Mouse (Mus musculus): Measurements from ENCODE around the gene Faah. TPM values are rescaled to one million over a fixed set of nuclear protein-coding genes. Genes with fewer than 3 reads are reported as not detected.

Faah gene
- not detected in 2 replicates for polyA plus RNA-seq (2012; ENCODE audit: insufficient read depth, insufficient read length, missing spikeins)

DNA sequence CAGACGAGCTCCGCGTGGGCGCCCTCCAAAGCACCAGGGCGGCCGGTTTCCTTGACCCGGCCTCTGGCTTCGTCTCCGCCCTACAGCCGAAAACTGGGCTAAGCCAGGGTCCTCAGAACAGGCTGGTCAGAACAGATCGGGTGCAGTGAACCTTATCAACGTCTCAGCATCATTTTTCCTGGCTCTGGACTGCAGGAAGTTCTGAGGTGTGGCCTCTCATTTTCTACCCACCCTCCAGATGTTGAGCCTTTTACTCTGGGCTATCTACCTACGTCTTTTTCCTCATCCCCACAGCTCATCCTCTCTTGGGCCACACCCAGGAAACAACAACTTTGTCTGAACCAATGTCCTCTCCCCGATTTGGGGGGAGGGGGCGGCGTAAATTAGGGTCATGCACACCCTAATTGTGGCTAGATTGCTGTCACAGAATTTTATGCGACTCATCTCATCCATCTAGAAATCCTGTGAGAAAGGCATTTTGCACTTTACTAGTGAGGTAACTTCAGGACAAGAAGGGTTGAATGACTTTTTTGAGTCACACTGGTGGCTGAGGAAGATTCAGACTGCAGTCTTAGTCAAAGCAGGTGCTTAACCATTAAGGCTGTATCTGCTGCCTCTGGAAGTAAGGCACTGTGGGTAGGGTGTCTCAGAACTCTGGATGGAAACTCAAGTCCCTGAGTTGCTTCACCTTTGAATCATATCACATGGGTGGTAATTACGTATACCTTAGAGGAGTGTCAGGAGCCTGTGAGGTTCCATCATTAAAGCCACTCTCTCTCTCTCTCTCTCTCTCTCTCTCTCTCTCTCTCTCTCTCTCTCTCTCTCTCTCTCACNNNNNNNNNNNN lies at the start of gene Faah:
Gene Faah (minus strand): TSS at position 25 of the 845 bp plus-strand sequence.
- no peak within 1 kb of the TSS for H3K27ac ChIP-seq (ENCODE audit: insufficient read depth, low read depth, low read length)
- peak within 1 kb of the TSS; percentile 69 for H3K4me3 ChIP-seq (ENCODE audit: insufficient read depth, low read length)
- no peak for TF ChIP-seq POLR2A (IDR thresholded peaks at IDR 0.05; ENCODE audit: borderline replicate concordance, low read depth, low read length)
- no peak for TF ChIP-seq CTCF (IDR thresholded peaks at IDR 0.05; ENCODE audit: low read depth, low read length)
- H3K4me1 ChIP-seq (ENCODE audit: control insufficient read depth, insufficient read depth, low read length), result no peaks in the 10 kb centered on the region

DNA sequence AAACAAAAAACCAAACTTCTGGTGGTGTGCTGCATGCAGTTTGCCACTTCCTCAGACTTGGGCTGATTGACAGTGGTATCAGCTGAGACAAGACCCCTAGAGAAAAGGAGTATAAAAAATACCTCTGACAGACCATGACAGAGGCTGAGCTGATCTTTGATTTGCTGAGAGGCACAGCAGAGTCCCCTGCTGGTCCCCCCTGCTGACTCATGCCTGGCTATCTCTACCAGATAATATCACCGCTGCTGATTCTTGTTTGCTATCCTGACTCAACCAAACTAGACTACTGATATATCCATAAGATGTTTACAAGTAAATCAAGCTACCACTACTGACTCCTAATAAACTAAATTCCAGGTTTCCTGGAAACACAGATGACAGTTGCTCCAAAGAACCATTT lies 46.1 kb upstream of the Faah start:
- TF ChIP-seq POLR2A (IDR thresholded peaks at IDR 0.05; ENCODE audit: borderline replicate concordance, low read depth, low read length) (no peak), CTCF (IDR thresholded peaks at IDR 0.05; ENCODE audit: low read depth, low read length) (no peak)
- Histone ChIP-seq H3K4me3 (ENCODE audit: insufficient read depth, low read length) (no peak overlapping the region), H3K27ac (ENCODE audit: insufficient read depth, low read depth, low read length) (no peak overlapping the region)

DNA sequence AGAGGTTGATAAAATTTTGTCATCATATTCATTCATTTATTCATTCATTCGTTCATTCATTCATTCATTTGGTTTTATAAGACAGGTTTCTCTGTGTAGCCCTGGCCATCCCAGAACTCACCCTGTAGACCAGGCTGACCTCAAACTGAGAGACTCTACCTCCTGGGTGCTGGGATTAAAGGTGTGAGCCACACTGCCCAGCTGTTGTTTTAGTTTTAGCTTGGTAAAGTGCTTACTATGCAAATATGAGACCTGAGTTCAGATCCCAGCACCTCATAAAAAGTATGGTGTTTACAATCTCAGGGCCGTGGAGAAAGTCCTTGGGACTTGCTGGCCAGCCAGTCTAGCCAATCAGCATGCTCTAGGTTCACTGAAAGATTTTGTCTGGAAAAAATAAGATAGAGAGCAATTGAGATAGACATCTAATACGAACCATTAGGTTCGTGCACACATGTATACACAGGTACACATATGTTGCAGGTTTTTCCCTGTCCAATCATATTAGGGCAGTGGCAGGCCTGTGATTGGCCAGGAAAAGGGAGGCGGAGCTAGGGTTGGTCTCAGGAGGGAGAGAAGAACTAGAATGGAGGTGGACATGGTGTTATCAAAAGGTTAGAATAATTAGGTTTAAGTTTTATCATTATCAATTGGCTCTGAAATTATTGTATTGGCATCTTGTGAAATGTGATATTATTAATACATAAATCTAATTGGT lies 41.4 kb upstream of the Faah start:
- TF ChIP-seq POLR2A (IDR thresholded peaks at IDR 0.05; ENCODE audit: borderline replicate concordance, low read depth, low read length), result no peak
- TF ChIP-seq CTCF (IDR thresholded peaks at IDR 0.05; ENCODE audit: low read depth, low read length), result no peak
- no peak overlapping the region for H3K27ac ChIP-seq (ENCODE audit: insufficient read depth, low read depth, low read length)
- H3K4me1 ChIP-seq (ENCODE audit: control insufficient read depth, insufficient read depth, low read length), result peaks cover 4% of the 10 kb centered on the region
- no peak overlapping the region for H3K4me3 ChIP-seq (ENCODE audit: insufficient read depth, low read length)

More for the DNA sequence above, 46.1 kb upstream of the Faah start:
- H3K4me1 ChIP-seq (ENCODE audit: control insufficient read depth, insufficient read depth, low read length), result no peaks in the 10 kb centered on the region

GRCm38 (mm10) chr4:116057559-116057958 lies 39.8 kb upstream of the Faah start:
- Histone ChIP-seq H3K27ac (ENCODE audit: insufficient read depth, low read depth, low read length) (no peak overlapping the region), H3K4me1 (ENCODE audit: control insufficient read depth, insufficient read depth, low read length) (peaks cover 4% of the 10 kb centered on the region), H3K4me3 (ENCODE audit: insufficient read depth, low read length) (no peak overlapping the region)
- TF ChIP-seq CTCF (IDR thresholded peaks at IDR 0.05; ENCODE audit: low read depth, low read length) (no peak), POLR2A (IDR thresholded peaks at IDR 0.05; ENCODE audit: borderline replicate concordance, low read depth, low read length) (no peak)

- TF ChIP-seq CTCF (IDR thresholded peaks at IDR 0.05; ENCODE audit: low read depth, low read length) (no peak), POLR2A (IDR thresholded peaks at IDR 0.05; ENCODE audit: borderline replicate concordance, low read depth, low read length) (0 out of 2 replicates have a peak, but pooled peaks have one; percentile 51)
- Histone ChIP-seq H3K4me1 (ENCODE audit: control insufficient read depth, insufficient read depth, low read length) (peaks cover 4% of the 10 kb centered on the region), H3K27ac (ENCODE audit: insufficient read depth, low read depth, low read length) (peak within 1 kb of the TSS; percentile 77), H3K4me3 (ENCODE audit: insufficient read depth, low read length) (peak within 1 kb of the TSS; percentile 65)
These were observed 35.8 kb upstream of the Faah start, which contains the start of gene Nsun4 for GRCm38 (mm10) chr4:116053399-116053961. Nsun4 (minus strand) TSS chr4:116053876.

- peak overlapping the region; percentile 77 for H3K27ac ChIP-seq (ENCODE audit: insufficient read depth, low read depth, low read length)
- TF ChIP-seq POLR2A (IDR thresholded peaks at IDR 0.05; ENCODE audit: borderline replicate concordance, low read depth, low read length) (no peak), CTCF (IDR thresholded peaks at IDR 0.05; ENCODE audit: low read depth, low read length) (no peak)
- H3K4me1 ChIP-seq (ENCODE audit: control insufficient read depth, insufficient read depth, low read length), result peaks cover 5% of the 10 kb centered on the region
- H3K4me3 ChIP-seq (ENCODE audit: insufficient read depth, low read length), result peak overlapping the region; percentile 65
These were observed 35.0 kb upstream of the Faah start for GRCm38 (mm10) chr4:116052526-116053293.

DNA sequence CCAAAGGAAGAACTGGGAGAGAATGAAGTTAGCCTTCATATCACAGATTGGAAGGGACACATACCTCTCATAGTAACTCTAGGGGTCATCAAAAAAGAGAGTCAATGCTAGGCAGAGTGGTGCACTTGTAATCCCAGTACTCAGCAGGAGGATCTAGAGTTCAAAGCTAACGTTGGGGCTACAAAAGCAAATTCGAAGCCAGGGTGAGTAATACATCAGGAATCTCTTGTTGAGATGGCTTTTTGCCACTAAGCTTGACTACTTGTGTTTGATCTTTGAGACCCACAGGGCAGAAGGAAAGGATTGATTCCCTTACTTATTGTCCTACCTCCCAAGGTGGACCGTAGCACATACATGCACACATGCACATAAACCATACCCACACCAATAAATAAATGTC lies 31.5 kb upstream of the Faah start:
- TF ChIP-seq POLR2A (IDR thresholded peaks at IDR 0.05; ENCODE audit: borderline replicate concordance, low read depth, low read length), result no peak
- no peak for TF ChIP-seq CTCF (IDR thresholded peaks at IDR 0.05; ENCODE audit: low read depth, low read length)

DNA sequence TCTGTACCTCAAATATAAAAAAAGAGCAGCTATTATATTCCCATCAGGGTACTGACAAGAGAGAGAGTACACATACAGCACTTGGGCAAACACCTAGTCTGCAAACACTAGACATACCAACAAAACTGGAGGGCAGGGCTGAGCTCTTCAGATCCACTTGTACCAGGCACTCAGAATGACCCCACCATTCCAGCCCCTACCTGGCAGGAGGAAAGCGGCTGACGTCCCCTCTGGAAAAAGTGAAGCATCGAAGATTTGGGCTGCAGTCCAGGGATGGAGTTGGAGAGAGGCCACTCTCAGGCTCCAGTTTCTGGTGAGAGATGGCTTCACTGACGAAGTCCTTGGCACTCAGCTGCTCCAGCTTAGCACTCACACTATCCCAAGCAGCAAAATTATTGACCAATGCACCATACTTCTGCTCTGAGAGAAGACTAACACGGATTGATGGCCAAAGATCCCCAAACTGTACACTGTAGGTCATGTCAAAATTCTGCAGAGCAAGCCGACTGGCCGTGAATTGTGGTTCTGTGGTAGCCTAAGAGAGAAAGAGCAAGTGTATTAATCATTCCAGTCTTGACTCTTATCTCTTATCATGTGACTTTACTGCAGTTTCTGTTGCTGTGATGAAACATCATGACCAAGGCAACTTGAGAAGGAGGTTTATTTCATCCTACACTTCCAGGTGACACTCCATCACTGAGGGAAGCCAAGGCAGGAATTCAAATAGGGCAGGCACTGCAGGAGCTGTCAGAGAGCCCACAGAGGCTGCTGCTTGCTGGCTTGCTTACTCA lies 30.6 kb upstream of the Faah start:
- no peak overlapping the region for H3K4me3 ChIP-seq (ENCODE audit: insufficient read depth, low read length)
- no peak overlapping the region for H3K27ac ChIP-seq (ENCODE audit: insufficient read depth, low read depth, low read length)
- no peak for TF ChIP-seq CTCF (IDR thresholded peaks at IDR 0.05; ENCODE audit: low read depth, low read length)
- TF ChIP-seq POLR2A (IDR thresholded peaks at IDR 0.05; ENCODE audit: borderline replicate concordance, low read depth, low read length), result no peak
- peaks cover 7% of the 10 kb centered on the region; the same call in 1 of the 2 replicates for H3K4me1 ChIP-seq (ENCODE audit: control insufficient read depth, insufficient read depth, low read length)

More for the DNA sequence above, 31.5 kb upstream of the Faah start:
- Histone ChIP-seq H3K4me3 (ENCODE audit: insufficient read depth, low read length) (no peak overlapping the region), H3K4me1 (ENCODE audit: control insufficient read depth, insufficient read depth, low read length) (peaks cover 7% of the 10 kb centered on the region), H3K27ac (ENCODE audit: insufficient read depth, low read depth, low read length) (no peak overlapping the region)

Measured in bone marrow macrophage, adult 2 months (primary cell).